Mouse (Mus musculus): ENCODE data around the gene Ssr3.
A peak's percentile ranks its signal among the peaks of the same experiment; 100 is the strongest.
"Not testable (repeated sequence)": the region's sequence is repeated elsewhere in the genome, so short reads cannot be mapped to it uniquely, and the experiment has no call there.

Gene Ssr3

DNA sequence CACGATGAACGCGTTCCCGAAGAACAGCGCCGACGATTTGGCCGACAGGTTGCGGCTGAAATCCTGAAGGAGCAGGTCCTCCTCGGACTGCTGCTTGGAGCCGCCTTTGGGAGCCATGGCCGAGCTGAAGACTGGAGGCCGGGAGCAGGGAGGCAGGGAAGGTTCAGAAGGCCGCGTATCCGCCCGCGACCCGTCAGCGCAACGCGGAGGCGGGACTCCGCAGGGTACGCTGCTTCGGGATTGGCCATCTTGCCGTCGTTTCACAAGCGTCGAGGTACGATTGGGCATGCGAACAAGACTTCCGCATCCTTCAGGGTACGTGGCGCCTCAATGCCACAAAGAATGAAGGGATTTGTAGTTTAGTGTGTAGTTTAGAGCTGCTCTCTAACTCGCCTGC, at the start of gene Ssr3:
Gene Ssr3 (minus strand): TSS at position 203 of the 397 bp plus-strand sequence.
- DNase-seq: peak; percentile 98

DNA sequence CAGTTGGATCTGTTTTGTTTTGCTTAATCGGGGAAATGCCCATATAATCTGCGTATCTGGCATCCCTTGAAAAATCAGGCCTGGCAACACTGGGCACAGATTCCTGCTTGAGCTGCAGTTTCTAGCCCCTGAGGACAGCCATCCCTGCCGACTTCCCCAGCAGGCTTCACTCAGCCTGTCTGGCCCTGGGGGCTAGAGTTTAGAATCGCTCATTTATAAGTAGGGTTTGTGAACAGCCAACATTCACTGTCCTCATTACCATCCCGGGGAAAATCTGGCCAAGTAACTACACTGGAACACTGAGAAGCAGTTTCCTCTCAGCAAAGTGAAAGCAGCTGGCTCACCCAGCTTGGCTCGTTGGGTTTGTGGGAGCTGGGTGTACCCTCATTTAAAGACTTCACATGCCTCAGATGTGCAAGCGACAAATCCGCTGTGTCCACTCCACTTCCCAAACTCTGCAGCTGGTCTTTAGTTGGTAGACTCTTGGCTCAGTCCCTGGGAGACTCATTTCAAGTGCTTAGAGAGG, 49.2 kb upstream of the Ssr3 start:
- peak; percentile 13 to 36 for DNase-seq

DNA sequence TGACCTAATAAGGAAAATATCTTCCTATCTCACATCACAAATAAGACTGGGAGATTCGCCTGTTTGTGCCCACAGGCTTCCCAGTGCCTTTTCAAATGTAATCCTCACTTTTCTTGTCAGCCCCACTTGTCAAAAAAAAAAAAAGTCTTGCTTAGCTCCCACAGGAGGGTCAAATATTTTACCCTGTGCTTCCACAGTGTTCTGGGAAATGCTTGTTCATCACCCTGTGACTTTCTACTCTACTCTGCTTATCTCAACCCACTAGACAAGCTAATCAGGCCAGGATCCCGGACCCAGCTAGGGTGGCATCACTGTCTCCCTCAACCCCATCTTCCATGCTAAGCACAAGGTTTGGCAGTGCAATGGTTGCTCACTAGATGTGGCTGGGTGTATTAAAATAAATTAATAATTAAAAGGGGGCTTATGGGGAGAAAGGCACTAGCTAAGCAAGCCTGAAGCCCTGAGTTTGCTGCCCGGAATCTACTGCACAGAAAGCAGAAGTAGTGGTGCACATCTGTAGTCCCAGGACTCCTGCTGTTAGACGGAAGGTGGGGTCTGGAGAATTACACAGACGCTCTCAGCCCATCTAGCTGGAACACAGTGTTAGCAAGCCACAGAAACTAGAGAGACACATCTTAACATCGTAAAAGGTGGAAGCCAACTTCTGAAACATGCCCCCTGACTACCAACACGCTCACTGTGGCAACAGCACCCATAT, 46.2 kb upstream of the Ssr3 start:
- no peak for DNase-seq

DNA sequence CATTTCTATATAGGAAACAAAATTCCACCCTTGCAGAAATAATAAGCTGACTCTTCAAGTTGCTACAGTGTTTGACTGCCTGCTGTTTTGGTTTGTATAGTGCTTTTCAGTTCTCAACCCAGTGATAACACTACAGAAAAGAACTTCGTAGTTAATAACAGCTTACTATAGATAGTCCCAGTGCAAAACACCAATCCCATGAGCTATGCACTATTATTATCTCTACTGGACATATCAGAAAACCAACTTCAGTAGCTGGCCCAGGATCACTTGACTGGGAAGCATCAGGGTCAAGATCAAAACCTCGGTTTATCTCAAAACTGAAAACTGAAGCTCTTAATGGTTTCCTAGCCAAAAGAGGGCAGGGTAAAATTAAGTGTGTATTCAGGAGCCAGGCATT, 43.4 kb upstream of the Ssr3 start:
- no peak for DNase-seq

DNA sequence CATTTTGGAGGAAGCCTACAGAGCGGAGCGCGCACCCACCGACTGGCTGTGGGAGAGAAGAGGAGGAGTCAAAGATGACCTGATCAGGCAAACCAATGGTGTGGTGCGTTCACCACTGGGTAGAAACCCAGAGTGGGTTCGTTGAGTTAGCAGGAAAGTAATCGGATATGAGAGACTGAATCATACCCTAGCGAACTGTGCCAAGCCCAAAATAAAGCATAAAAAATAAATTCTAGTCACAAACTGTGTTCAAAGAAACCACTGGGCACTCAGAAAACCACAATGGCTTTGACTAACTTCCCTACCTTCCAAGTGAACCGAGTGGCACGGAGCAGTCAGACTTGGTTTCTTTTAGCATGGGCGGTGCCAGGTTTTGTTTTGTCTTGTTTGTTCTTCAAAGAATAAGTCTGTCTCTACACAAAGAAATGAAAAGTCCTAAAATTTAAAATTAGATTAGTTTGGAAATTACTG, 42.7 kb upstream of the Ssr3 start:
- no peak for DNase-seq

DNA sequence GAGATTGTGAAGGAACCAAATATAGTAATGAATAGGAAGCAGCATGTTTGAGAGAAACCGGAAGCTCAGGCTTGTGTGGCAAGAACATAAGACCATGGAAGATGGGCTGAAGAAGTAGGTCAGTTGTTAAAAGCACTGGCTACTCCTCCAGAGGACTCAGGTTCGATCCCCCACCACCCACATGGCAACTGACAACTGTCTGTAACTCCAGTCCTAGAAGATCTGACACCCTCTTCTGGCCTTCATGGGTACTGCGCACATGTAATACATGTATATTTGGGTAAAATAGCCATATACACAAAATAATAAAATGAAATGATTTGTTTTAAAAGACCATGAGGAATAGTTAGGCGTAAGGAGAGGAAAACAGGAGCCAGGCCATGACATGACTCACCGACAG, 39.8 kb upstream of the Ssr3 start:
- no peak for DNase-seq

DNA sequence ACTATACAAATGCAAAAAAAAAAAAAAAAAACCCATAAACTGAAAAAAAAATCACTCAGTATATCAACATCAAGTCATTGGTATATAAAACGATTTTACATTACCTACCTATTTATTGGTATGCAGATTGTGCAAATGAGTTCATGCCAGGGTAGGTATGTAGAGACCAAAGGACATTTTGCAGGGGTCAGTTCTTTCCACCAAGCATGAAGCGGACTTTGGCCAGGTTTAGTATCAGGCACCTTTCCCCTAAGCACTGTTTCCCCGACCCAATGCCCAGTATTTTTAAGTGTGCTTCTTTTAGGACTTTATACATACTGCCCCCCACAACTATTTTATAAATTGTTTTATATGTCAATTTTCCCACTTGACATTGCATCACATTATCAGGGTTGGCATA, 27.3 kb upstream of the Ssr3 start:
- DNase-seq: no peak

DNA sequence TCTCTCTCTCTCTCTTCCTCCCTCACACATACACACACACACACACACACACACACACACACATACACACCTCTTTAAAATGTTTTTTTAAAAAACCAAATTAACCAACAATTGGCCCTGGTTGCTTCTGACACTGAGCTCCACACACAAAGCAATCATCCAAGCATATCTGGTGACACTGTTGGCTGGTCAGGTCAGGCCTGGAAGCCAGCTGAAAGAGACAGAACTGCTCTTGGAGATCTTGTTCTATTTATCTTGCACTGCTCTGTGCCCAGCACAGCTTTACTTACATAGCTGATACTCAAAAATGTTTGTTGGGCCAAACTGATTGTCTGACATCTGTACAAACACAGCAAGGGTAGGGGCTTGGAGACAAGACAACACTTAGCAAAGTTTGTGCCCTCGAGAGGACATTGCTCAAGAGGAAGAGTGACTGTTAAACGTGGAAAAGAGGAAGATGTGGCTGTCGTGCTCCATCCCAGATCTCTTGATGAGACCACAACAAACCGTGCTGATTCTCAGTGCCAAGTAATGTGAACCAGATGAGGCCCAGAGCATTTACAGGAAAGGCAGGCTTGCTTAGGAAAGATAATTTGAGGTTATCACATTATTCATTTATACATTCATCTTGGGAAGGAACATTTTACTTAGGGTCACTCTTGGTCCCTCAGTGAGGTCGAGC, 25.6 kb upstream of the Ssr3 start:
- DNase-seq: no peak

DNA sequence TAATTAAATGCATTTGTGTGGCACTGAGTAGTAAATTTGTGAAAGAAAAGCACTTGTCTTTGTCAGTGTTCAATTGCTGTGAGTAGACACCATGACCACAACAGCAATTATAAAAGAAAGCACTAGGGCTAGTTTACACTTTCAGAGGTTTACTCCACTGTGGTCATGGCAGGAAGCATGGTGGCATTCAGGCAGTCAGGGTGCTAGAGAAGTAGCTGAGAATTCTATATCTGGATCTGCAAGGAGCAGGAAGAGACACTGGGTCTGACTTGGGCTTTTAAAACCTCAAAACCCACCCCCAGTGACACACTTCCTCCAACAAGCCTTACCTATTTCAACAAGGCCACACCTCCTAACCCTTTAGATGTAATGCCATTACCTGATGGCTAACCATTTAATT, 24.1 kb upstream of the Ssr3 start:
- DNase-seq: no peak

DNA sequence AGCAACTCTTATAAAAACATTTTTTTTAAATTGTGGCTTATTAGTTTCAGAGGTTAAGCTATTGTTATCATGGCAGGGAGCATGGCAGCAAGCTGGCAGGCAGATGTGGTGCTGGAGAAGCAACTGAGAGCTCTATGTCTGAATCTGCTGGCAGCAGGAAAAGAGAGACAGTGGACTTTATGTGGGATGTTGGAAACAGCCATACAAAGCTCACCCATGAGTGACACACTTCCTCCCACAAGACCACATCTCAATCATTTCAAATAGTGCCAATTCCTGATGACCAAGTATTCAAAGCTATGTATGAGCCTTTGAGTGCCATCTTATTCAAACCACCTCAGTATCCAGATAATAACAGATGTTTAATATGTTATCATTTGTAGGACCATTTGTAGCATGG, 15.5 kb upstream of the Ssr3 start:
- DNase-seq: no peak

DNA sequence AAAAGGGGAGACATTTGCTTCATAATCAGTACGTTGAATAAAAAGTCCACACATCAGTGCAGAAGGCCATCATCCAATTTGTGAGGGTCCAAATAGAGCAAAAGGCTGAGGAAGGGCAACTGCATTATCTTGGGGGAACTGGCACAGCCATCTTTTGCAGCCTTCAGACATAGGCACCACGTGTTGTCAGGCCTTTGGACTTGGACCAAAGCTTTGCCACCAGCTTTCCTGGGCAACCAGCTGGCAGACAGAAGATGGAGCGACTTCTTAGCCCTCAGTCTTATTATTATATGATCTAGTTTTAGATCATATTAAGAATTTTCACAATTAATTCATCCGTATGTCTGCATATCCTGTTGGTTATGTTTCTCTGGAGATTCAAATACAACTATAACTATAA, 13.4 kb upstream of the Ssr3 start:
- DNase-seq: no peak

DNA sequence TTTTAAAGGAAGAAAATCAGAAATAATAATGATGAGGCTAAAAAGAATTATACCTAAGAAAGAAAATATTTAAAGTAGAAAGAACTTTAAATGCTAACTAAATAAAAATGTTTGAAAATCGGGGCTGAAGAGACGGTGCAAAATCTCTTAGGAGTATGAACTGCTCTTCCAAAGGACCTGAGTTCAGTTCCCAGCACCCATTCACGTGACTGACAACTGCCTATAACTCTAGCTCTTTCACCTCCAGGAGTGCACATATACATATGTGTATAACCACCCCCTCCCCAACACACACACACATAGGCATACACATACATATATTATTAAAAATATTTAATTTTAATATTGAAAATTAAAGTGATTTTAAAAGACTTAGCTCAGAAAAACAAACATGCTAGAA, 5.1 kb upstream of the Ssr3 start:
- DNase-seq: no peak

DNA sequence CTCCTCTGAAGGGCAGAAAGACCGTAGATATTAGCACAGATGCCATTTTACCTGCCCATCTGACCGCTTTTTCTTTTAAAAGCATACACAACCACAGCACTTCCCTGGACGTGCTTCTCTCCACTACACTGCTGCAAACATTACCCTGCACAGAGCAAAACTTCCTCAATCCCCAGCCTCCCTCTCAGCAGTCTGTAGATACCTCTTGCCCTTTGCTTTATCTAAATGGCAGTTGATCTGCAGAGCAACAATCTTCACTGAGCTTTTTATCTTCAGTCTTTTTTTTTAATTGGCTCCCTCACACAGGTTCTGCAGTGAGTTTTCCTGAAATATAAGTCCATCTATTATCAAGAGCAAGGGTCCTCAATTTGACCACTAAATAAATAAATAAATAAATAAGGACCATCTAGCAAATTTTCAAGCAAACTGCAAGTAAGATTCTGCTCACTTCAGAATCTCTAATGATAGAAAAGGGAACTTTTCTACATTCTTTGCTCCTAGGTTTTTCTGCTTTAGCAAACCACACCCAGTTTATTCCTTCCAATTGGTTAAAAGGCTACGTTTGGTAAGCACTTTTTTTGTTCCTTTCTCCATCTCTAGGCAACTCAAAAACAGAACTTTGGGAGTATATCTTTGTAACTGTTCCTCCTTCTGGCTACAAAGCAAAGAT, 4.5 kb upstream of the Ssr3 start:
- no peak for DNase-seq

DNA sequence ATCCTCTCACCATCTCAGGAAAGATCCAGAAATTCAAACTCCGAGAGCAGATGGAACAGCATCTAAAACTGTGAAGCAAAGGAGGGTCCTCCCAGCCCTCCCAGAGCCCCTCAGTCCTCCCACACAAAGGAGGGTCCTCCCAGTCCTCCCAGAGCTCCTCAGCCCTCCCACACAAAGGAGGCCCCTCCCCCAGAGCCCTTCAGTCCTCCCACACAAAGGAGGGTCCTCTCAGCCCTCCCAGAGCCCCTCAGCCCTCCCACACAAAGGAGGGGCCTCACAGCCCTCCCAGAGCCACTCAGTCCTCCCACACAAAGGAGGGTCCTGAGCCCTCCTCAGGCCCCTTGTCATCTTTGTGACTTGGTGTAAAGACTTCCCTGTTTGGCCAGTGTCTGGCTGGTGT, 2.7 kb upstream of the Ssr3 start:
- DNase-seq: not testable (repeated sequence)

DNA sequence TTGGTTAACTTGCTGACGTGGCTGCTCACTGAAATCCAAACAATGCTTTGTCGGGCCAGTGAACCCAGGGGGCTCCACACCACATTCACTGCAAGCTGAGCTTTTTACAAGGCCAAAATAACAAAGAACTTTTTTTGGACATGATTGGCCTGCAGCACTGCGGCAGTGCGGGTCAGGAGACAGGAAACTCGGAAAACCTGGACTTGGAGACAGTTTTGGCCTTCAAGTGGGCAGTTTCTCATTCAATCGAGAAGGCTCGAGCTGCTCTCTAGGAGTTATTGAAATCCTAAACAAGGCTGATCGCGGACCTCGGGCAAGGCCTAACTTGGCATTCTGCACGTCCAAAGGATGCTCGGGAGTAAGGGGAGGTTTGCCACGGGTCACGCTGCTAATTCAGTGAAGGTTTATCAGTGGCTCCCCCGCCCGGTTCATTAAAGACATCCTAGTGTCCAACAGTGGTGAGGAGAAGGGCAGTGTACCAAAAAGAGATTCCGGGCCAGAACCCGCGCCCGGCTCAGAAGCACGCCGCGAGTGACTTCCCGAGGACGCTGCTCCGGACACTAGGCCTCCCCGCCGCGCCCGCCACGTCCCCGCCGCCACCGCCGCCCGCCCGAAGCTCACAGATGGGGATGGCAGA, 521 bp downstream of the Ssr3 start:
- peak in 1 of 2 experiments; percentile 46 for DNase-seq

DNA sequence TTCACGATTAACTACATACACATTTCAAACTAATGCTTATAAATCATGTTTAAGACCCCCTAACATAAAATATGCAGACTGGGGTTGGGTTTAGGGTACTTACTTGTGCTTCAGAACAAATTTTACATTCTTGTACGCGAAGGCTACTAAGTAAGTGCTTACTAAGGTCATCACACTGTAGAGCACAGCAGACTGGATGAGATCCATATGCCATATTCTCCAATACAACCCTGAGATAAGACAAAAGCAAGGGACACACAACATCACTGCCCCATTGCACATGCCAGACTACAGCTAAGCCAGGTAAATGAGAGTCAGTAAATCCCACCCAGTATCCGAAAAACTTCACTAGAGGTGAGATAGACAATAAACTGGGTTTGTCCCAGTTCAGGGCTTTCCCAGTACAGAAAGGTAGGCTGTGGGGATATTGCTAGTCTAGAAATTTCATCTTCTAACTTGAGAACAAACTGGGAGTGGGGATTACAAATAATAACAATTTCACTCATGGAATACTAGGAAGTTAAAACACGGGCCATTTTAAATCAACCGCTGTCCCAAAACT, 1.1 kb downstream of the Ssr3 start:
- DNase-seq: no peak

DNA sequence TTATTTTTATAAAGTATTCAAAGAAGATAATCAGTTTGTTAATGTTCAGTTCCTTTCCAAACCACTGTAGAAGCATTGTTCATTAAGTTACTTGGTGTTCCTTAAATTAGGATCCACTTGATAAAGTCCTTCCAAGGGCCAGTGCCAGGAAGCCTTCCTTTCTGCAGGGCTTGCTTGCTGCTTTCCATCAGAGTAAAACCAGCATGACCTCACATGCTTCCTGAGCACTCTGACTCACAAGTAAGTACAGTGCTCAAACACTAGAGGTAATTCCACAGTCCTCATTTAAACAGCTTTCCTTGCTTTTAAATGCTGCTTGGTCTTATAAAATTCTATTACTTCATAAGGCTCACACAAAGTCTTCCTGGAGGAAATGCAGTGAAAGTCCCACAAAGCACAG, 6.7 kb downstream of the Ssr3 start:
- no peak for DNase-seq

DNA sequence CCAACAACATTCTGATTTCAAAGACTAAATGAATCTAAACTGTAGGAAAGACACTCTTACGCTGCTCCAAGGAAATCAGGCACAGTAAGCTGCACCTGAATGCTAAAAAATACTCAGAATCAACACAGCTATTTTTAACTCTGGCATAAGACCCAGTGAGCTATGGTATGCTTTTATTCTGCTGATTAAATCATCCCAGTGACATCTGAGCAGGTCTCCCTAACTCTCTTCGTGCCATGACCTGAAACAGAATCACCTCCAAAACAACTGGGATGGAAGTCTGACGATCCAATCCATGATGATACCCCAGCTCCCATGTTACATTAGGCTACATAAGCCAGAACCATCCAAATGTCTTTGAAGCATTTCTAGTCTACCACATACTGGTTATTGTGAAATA, 8.0 kb downstream of the Ssr3 start:
- no peak for DNase-seq

DNA sequence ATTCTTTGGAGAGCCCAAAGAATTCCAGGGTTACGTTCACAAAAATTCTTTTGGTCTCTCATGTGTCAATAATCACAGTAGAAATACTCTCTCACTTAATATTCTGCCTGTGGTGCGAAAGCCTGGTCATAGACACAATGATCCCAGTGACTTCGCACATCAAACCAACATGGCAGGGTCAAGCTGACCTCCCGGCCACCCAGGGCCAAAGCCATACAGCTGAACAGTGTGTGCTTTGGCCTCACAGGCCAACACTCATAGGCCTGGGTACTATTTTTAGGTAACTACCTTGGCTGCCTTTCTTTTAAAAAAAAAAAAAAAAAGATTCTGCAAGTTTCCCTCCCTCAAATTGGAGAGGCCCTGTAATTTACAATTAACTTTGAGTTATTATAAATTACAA, 11.3 kb downstream of the Ssr3 start:
- no peak for DNase-seq

DNA sequence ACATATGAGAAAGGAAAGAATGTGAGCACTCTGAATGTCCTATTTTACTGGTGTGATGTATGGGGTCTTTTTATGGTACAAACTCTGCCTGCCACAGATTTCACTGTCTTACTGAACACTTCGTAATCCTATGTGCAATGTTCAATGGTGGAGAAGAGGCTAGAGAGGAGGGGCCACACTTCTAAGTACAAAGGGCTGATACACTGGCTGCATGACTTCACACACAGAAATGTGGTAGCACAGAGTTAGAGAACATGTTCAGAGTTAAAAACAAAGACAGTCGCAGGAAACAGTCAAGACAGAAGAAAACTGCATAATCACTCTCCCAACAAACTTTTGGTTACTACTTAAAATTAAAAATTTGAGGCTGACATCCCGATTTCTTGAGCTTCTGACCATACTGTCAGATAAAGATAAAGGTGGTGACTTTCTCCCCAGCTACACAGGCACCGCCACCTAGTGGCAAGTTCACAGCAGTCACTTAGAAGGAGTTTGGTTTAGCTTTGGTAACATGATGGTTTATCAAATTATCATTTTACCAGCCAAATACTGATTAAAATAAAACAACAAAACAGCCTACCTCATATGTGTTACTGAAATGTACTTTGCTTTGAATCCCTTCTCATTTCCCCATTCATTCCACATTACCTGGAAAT, 12.4 kb downstream of the Ssr3 start:
- DNase-seq: peak in 1 of 2 experiments; percentile 37

DNA sequence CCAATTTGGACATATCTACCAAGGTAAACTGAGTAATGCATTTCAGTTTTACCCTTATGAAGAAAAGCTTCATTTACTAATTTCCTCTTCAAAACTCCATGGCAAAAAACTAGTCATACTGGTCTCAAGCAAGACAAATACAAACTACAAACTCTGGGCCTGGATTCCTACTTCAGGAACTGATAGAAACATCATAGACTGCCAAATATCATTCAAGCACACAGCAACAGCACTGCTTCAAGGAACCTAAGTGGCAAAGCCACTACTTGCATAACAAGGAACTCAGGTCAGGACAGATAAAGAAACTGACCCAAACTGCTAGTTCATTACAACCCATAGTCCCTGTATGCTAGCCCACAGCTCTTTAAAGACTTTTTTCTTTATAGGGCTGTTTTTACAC, 13.7 kb downstream of the Ssr3 start:
- DNase-seq: no peak

DNA sequence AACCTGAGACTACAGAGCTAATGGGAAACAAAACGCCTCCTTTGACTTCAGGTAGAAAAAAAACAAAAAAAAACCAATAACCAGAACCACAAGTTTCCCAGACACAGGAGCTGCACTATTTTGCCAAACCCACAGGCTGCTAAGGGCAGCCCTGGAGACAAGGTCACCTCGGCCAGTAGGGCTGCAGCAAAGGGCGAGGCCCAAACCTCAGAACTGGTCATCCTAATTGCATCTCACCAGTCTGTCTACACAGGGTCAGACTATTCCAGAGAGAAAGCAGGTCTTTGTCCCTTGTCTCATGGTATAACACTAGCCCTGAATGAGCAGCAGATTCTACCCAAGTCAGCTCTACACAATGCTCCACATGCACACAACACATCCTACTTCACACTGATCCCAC, 17.7 kb downstream of the Ssr3 start:
- DNase-seq: no peak
